Mouse (Mus musculus) testis, postnatal 14 days (tissue): ENCODE measurements around the gene Mak.

Experiments
- DNase-seq: peaks from one replicate; pipeline ENCODE4 v3.0.0; 2021; ENCODE audit warnings: low spot score

Gene Mak

GRCm38 (mm10) chr13:41079421-41079780 is at the start of gene Mak:
Gene Mak, minus strand, starts transcription at chr13:41079706.
- DNase-seq, result peak; percentile 77

- no peak for DNase-seq
Measured at GRCm38 (mm10) chr13:41129061-41129460, 49.6 kb upstream of the Mak start.

- DNase-seq, result no peak
Measured at GRCm38 (mm10) chr13:41128326-41128725, 48.8 kb upstream of the Mak start.

- DNase-seq, result no peak
Measured at GRCm38 (mm10) chr13:41123666-41124225, 44.2 kb upstream of the Mak start.

- no peak for DNase-seq
Measured at GRCm38 (mm10) chr13:41119152-41119945, 39.8 kb upstream of the Mak start.

- DNase-seq, result no peak
Measured at GRCm38 (mm10) chr13:41113940-41114339, 34.4 kb upstream of the Mak start, which contains the start of gene Sycp2l. Gene Sycp2l, plus strand, starts transcription at chr13:41114307.

GRCm38 (mm10) chr13:41110935-41111334 is 31.4 kb upstream of the Mak start, which contains the start of gene Gcm2:
Gene Gcm2, minus strand, starts transcription at chr13:41111035.
- no peak for DNase-seq

- no peak for DNase-seq
Measured at GRCm38 (mm10) chr13:41105541-41105940, 26.0 kb upstream of the Mak start.

- no peak for DNase-seq
Measured at GRCm38 (mm10) chr13:41103841-41104525, 24.5 kb upstream of the Mak start.

- DNase-seq, result no peak
Measured at GRCm38 (mm10) chr13:41100031-41100430, 20.5 kb upstream of the Mak start.

GRCm38 (mm10) chr13:41098325-41098724 is 18.8 kb upstream of the Mak start:
- no peak for DNase-seq

- DNase-seq, result peak; percentile 29
Measured at GRCm38 (mm10) chr13:41097324-41098058, 18.0 kb upstream of the Mak start.

- DNase-seq, result no peak
Measured at GRCm38 (mm10) chr13:41094160-41094559, 14.7 kb upstream of the Mak start.

GRCm38 (mm10) chr13:41091271-41091670 is 11.8 kb upstream of the Mak start:
- no peak for DNase-seq

GRCm38 (mm10) chr13:41088746-41089145 is 9.2 kb upstream of the Mak start:
- no peak for DNase-seq

GRCm38 (mm10) chr13:41085140-41085539 is 5.6 kb upstream of the Mak start:
- DNase-seq, result no peak

- no peak for DNase-seq
Measured at GRCm38 (mm10) chr13:41084521-41084920, 5.0 kb upstream of the Mak start.

- no peak for DNase-seq
Measured at GRCm38 (mm10) chr13:41080700-41081099, 1.2 kb upstream of the Mak start.

GRCm38 (mm10) chr13:41079859-41080258 is 353 bp upstream of the Mak start:
- DNase-seq, result no peak

- no peak for DNase-seq
Measured at GRCm38 (mm10) chr13:41078690-41079420, 651 bp downstream of the Mak start.

- no peak for DNase-seq
Measured at GRCm38 (mm10) chr13:41077921-41078320, 1.6 kb downstream of the Mak start.

GRCm38 (mm10) chr13:41073819-41074218 is 5.7 kb downstream of the Mak start:
- no peak for DNase-seq
